Comparison of ENCODE assay signal across 17 mouse cellular contexts in genomic region chr6:124807366-124807765, GRCm38 (mm10). TPM values are rescaled to one million over a fixed set of nuclear protein-coding genes. Genes with fewer than 3 reads are reported as not detected.
DNase-seq lines count a peak whose midpoint lies in the region; ATAC-seq and TF ChIP-seq lines count a peak whose summit lies in the region.
"Had no signal": no experiment of that assay in that cellular context is flagged by ENCODE, and none has a peak within 500 bp of the region (broad histone marks: within the 10 kb centered on the region; RNA-seq: fewer than 3 reads in every experiment).

No protein-coding gene starts in this region.

- WGBS in heart, postnatal 0 days: 43% methylated on average over 4 of the region's 4 CpGs
- WGBS in liver, embryonic 15.5 days (ENCODE audit: insufficient replicate concordance): 73% methylated on average over 4 of the region's 4 CpGs

- no peaks in the 10 kb centered on the region for H3K9me3 ChIP-seq in heart, postnatal 0 days (replicated peaks; ENCODE audit: control insufficient read depth, low read length)
- no peaks in the 10 kb centered on the region for H3K9me3 ChIP-seq in liver, embryonic 15.5 days (replicated peaks)
- H3K9me3 ChIP-seq: embryonic facial prominence, embryonic 15.5 days; megakaryocyte, embryonic 14.5 days; neural tube, embryonic 13.5 days; stomach, embryonic 15.5 days had no signal

- peaks cover 11% of the 10 kb centered on the region for H3K4me1 ChIP-seq in heart, postnatal 0 days (ENCODE audit: control insufficient read depth, insufficient read depth)
- peaks cover 82% of the 10 kb centered on the region for H3K4me1 ChIP-seq in liver, embryonic 15.5 days (replicated peaks)

- no peak for TF ChIP-seq CTCF in heart, postnatal 0 days (IDR thresholded peaks at IDR 0.05; ENCODE audit: low read depth)

- no peak overlapping the region for H3K4me2 ChIP-seq in heart, postnatal 0 days (ENCODE audit: low read depth, low read length)
- no peak overlapping the region; the same call in 1 of the 2 replicates for H3K4me2 ChIP-seq in liver, embryonic 15.5 days

- H3K4me3 ChIP-seq in heart, postnatal 0 days (ENCODE audit: low read depth, low read length): no peak overlapping the region
- no peak overlapping the region for H3K4me3 ChIP-seq in liver, embryonic 15.5 days (replicated peaks)
- H3K4me3 ChIP-seq: neural tube, embryonic 13.5 days had no signal

- no peak for ATAC-seq in heart, postnatal 0 days (ENCODE audit: insufficient read depth, low read depth)
- ATAC-seq in liver, embryonic 15.5 days (ENCODE audit: insufficient read depth): no peak
- ATAC-seq: Patski had no signal

- TF ChIP-seq EP300 in heart, postnatal 0 days (IDR thresholded peaks at IDR 0.05; ENCODE audit: low read depth): no peak

- intact Hi-C loops in heart, postnatal 10 days (cut with DNase I): loop anchor here (5.0 kb wide), 1 partner anchor 50 kb away; the partner anchor contains the start of genes Atn1 and Gm45234

- peak; percentile 27 for DNase-seq in cerebellum, adult 9-11 months
- DNase-seq in cerebellum, postnatal 36 days: no peak
- DNase-seq in heart, postnatal 0 days (ENCODE audit: low spot score): no peak
- DNase-seq in heart, postnatal 10 days: no peak
- DNase-seq in MN1 (ENCODE audit: low spot score): peak; percentile 59
- no peak for DNase-seq in adipocyte (ENCODE audit: low spot score)
- no peak for DNase-seq in thymus, postnatal 10 days (ENCODE audit: low spot score in 2 of 2)
- DNase-seq: adrenal gland, adult 8-10 months; cerebellum, adult 9-10 months; layer of hippocampus, postnatal 36 days; right cerebral cortex, postnatal 14 days had no signal

- no peaks in the 10 kb centered on the region for H3K27me3 ChIP-seq in heart, postnatal 0 days (ENCODE audit: control insufficient read depth, insufficient read depth, low read length)
- H3K27me3 ChIP-seq in liver, embryonic 15.5 days: no peaks in the 10 kb centered on the region
- H3K27me3 ChIP-seq: embryonic facial prominence, embryonic 15.5 days; megakaryocyte, embryonic 14.5 days; neural tube, embryonic 13.5 days; Patski; stomach, embryonic 15.5 days had no signal

- H3K36me3 ChIP-seq in heart, postnatal 0 days (replicated peaks; ENCODE audit: control insufficient read depth, insufficient read depth, low read length): peaks cover 17% of the 10 kb centered on the region
- peaks cover 25% of the 10 kb centered on the region for H3K36me3 ChIP-seq in liver, embryonic 15.5 days (replicated peaks)

- 0 out of 2 replicates have a peak overlapping the region, but pooled peaks have one; percentile 78 for H3K27ac ChIP-seq in heart, postnatal 0 days (ENCODE audit: low read depth)
- H3K27ac ChIP-seq in liver, embryonic 15.5 days (replicated peaks): peak overlapping the region; percentile 91; the same call in 1 of the 2 replicates

- no peak overlapping the region for H3K9ac ChIP-seq in heart, postnatal 0 days (replicated peaks; ENCODE audit: low read depth, low read length)
- H3K9ac ChIP-seq in liver, embryonic 15.5 days: no peak overlapping the region
- H3K9ac ChIP-seq: embryonic facial prominence, embryonic 15.5 days; neural tube, embryonic 13.5 days; stomach, embryonic 15.5 days had no signal

RNA-seq across cellular contexts. Expression of gene Spsb2, which starts 1.1 kb away (rescaled TPM):
- total RNA-seq in heart, postnatal 0 days (2014; rRNA removed; ENCODE audit: low replicate concordance): 5.9 and 17.6 TPM in 2 replicates
- 7.0 and 7.7 TPM in 2 replicates for polyA plus RNA-seq in heart, postnatal 0 days (2015; fragmentation: Nextera tagmentation; extraction: Ambion mirVana)
- 1 to 10 TPM; 3.1 TPM for total RNA-seq in heart, postnatal 10 days (2021)
- 9.2 and 9.5 TPM in 2 replicates for polyA plus RNA-seq in liver, embryonic 15.5 days (2015; fragmentation: Nextera tagmentation; extraction: Ambion mirVana)

RNA-seq across cellular contexts. Expression of gene Tpi1, which starts 6.7 kb away (rescaled TPM):
- 1,544 and 1,648 TPM in 2 replicates for total RNA-seq in heart, postnatal 0 days (2014; rRNA removed; ENCODE audit: low replicate concordance)
- 1,138 and 1,142 TPM in 2 replicates for polyA plus RNA-seq in heart, postnatal 0 days (2015; fragmentation: Nextera tagmentation; extraction: Ambion mirVana)
- total RNA-seq in heart, postnatal 10 days (2021): 100 to 1,000 TPM; 870 to 877 TPM
- 405 and 414 TPM in 2 replicates for polyA plus RNA-seq in liver, embryonic 15.5 days (2015; fragmentation: Nextera tagmentation; extraction: Ambion mirVana)

RNA-seq across cellular contexts. Expression of gene Usp5, which starts 21.9 kb away (rescaled TPM):
- total RNA-seq in heart, postnatal 0 days (2014; rRNA removed; ENCODE audit: low replicate concordance): 92.2 and 126 TPM in 2 replicates
- 66.4 and 73.5 TPM in 2 replicates for polyA plus RNA-seq in heart, postnatal 0 days (2015; fragmentation: Nextera tagmentation; extraction: Ambion mirVana)
- total RNA-seq in heart, postnatal 10 days (2021): 10 to 100 TPM; 87.5 to 87.9 TPM
- polyA plus RNA-seq in liver, embryonic 15.5 days (2015; fragmentation: Nextera tagmentation; extraction: Ambion mirVana): 54.9 and 55.4 TPM in 2 replicates

RNA-seq across cellular contexts. Expression of gene Cdca3, which starts 22.0 kb away (rescaled TPM):
- total RNA-seq in heart, postnatal 0 days (2014; rRNA removed; ENCODE audit: low replicate concordance): 95.9 and 127 TPM in 2 replicates
- 51.6 and 52.9 TPM in 2 replicates for polyA plus RNA-seq in heart, postnatal 0 days (2015; fragmentation: Nextera tagmentation; extraction: Ambion mirVana)
- total RNA-seq in heart, postnatal 10 days (2021): 10 to 100 TPM; 19.1 to 23.2 TPM
- 192 and 194 TPM in 2 replicates for polyA plus RNA-seq in liver, embryonic 15.5 days (2015; fragmentation: Nextera tagmentation; extraction: Ambion mirVana)

RNA-seq across cellular contexts. Expression of gene Lrrc23, which starts 27.8 kb away (rescaled TPM):
- total RNA-seq in heart, postnatal 0 days (2014; rRNA removed; ENCODE audit: low replicate concordance): not detected in 2 replicates
- 0.95 TPM in 1 of 2 replicates, not detected in the other for polyA plus RNA-seq in heart, postnatal 0 days (2015; fragmentation: Nextera tagmentation; extraction: Ambion mirVana)
- not detected for total RNA-seq in heart, postnatal 10 days (2021)
- not detected in 2 replicates for polyA plus RNA-seq in liver, embryonic 15.5 days (2015; fragmentation: Nextera tagmentation; extraction: Ambion mirVana)
- polyA plus RNA-seq: Patski had no signal

Comparison
In these comparisons a context has a peak if more than half of its experiments do, and no peak if none do; other contexts are left out.
1. DNase-seq: peak in cerebellum, adult 9-11 months (single experiment) and MN1 (single experiment); none in cerebellum, postnatal 36 days (0 of 2), heart, postnatal 0 days (single experiment), heart, postnatal 10 days (0 of 2), adipocyte (single experiment) and thymus, postnatal 10 days (0 of 2).